In the genomic region with DNA sequence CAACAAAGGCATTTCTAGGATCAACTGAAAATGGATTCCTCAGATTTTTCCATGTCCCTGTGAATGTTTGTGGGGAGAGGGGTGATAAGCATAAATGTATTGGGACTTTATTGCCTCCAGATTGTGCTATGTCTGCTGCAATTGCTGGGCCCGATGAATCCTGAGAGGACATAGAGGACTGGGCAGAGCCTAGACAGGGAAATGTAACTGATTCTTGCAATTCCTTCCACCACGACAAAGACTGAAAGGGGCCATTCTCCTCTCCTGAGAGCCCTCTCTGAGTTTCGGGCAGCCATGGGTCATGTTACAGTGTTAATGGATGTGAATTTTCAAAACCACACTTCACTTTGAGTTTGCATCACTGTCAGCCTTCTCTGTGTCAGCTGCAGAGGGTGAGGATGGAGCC, we compare ENCODE assay signal across 27 mouse cellular contexts.
DNase-seq lines count a peak whose midpoint lies in the region; ATAC-seq lines count a peak whose summit lies in the region.
"Had no signal": no experiment of that assay in that cellular context is flagged by ENCODE, and none has a peak within 500 bp of the region (broad histone marks: within the 10 kb centered on the region; RNA-seq: fewer than 3 reads in every experiment).

No protein-coding gene starts in this region.

- H3K27ac ChIP-seq in heart, embryonic 10.5 days = no peak overlapping the region
- peak overlapping the region; percentile 45 for H3K27ac ChIP-seq in embryonic facial prominence, embryonic 13.5 days
- H3K27ac ChIP-seq in limb, embryonic 11.5 days (replicated peaks; ENCODE audit: low read depth, low read length) = peak overlapping the region; percentile 18; the same call in 1 of the 2 replicates
- H3K27ac ChIP-seq: forebrain, embryonic 10.5 days; gastrocnemius, adult 2 months; hindbrain, embryonic 15.5 days; intestine, embryonic 15.5 days; liver, embryonic 14.5 days; midbrain, embryonic 15.5 days; neural tube, embryonic 13.5 days had no signal

- no peaks in the 10 kb centered on the region for H3K27me3 ChIP-seq in heart, embryonic 10.5 days (ENCODE audit: insufficient read depth, poor library complexity, severe bottlenecking)
- no peaks in the 10 kb centered on the region for H3K27me3 ChIP-seq in embryonic facial prominence, embryonic 13.5 days
- H3K27me3 ChIP-seq in limb, embryonic 11.5 days (ENCODE audit: control insufficient read depth, insufficient read depth, low read length) = no peaks in the 10 kb centered on the region
- H3K27me3 ChIP-seq: heart, embryonic 12.5 days; hindbrain, embryonic 15.5 days; intestine, embryonic 15.5 days; midbrain, embryonic 15.5 days; neural tube, embryonic 13.5 days had no signal

- H3K9me3 ChIP-seq in heart, embryonic 10.5 days = no peaks in the 10 kb centered on the region
- no peaks in the 10 kb centered on the region for H3K9me3 ChIP-seq in embryonic facial prominence, embryonic 13.5 days
- no peaks in the 10 kb centered on the region for H3K9me3 ChIP-seq in limb, embryonic 11.5 days (ENCODE audit: control insufficient read depth, low read length)
- H3K9me3 ChIP-seq: forebrain, embryonic 10.5 days; heart, embryonic 12.5 days; hindbrain, embryonic 15.5 days; intestine, embryonic 15.5 days; midbrain, embryonic 15.5 days; neural tube, embryonic 13.5 days had no signal

- H3K4me3 ChIP-seq in heart, embryonic 10.5 days = no peak overlapping the region
- no peak overlapping the region for H3K4me3 ChIP-seq in embryonic facial prominence, embryonic 13.5 days
- H3K4me3 ChIP-seq in limb, embryonic 11.5 days (ENCODE audit: low read depth, low read length) = no peak overlapping the region
- H3K4me3 ChIP-seq: forebrain, embryonic 10.5 days; gastrocnemius, adult 2 months; heart, embryonic 12.5 days; hindbrain, embryonic 15.5 days; intestine, embryonic 15.5 days; midbrain, embryonic 15.5 days; neural tube, embryonic 13.5 days had no signal

- peak; percentile 50 for DNase-seq in heart, embryonic 10.5 days (ENCODE audit: low spot score)
- DNase-seq in heart, adult 8-10 months (ENCODE audit: low spot score) = no peak
- DNase-seq in embryo, embryonic 10.5 days (ENCODE audit: low spot score) = peak; percentile 24
- DNase-seq in limb, embryonic 11.5 days (ENCODE audit: low spot score) = peak; percentile 28
- DNase-seq in left cerebral cortex, adult 11 months (ENCODE audit: low spot score) = no peak
- no peak for DNase-seq in frontal cortex, postnatal 14 days (ENCODE audit: low spot score in 2 of 2)
- no peak for DNase-seq in ovary, postnatal 10 days (ENCODE audit: low spot score)
- DNase-seq: cerebellum, adult 11 months; cerebellum, postnatal 10 days; gastrocnemius, adult 2 months; heart, postnatal 10 days; kidney, adult 8-10 months; kidney, postnatal 10 days; lung, postnatal 4 days; right cerebral cortex, postnatal 14 days; spleen, adult 18-20 months had no signal

- no peak for ATAC-seq in embryonic facial prominence, embryonic 13.5 days (ENCODE audit: insufficient number of reproducible peaks, insufficient read depth, low FRiP score, low TSS enrichment, low read depth)
- ATAC-seq in limb, embryonic 11.5 days (ENCODE audit: insufficient number of reproducible peaks, low FRiP score, low TSS enrichment, low read depth) = no peak
- ATAC-seq: CD4-positive, CD25-positive, alpha-beta regulatory T cell, adult 4 months; forebrain, embryonic 16.5 days; intestine, embryonic 15.5 days; midbrain, embryonic 15.5 days had no signal

- H3K36me3 ChIP-seq in heart, embryonic 10.5 days = no peaks in the 10 kb centered on the region
- H3K36me3 ChIP-seq in embryonic facial prominence, embryonic 13.5 days = no peaks in the 10 kb centered on the region
- no peaks in the 10 kb centered on the region for H3K36me3 ChIP-seq in limb, embryonic 11.5 days (ENCODE audit: control insufficient read depth, insufficient read depth, low read length)
- H3K36me3 ChIP-seq: forebrain, embryonic 10.5 days; heart, embryonic 12.5 days; hindbrain, embryonic 15.5 days; intestine, embryonic 15.5 days; midbrain, embryonic 15.5 days; neural tube, embryonic 13.5 days had no signal

- no peaks in the 10 kb centered on the region for H3K4me1 ChIP-seq in heart, embryonic 10.5 days
- H3K4me1 ChIP-seq in embryonic facial prominence, embryonic 13.5 days = peaks cover 34% of the 10 kb centered on the region
- peaks cover 3% of the 10 kb centered on the region for H3K4me1 ChIP-seq in limb, embryonic 11.5 days (ENCODE audit: control insufficient read depth, insufficient read depth, low read length)
- H3K4me1 ChIP-seq: heart, embryonic 12.5 days; hindbrain, embryonic 15.5 days; intestine, embryonic 15.5 days; midbrain, embryonic 15.5 days; neural tube, embryonic 13.5 days had no signal

- H3K4me2 ChIP-seq in embryonic facial prominence, embryonic 13.5 days = no peak overlapping the region
- no peak overlapping the region for H3K4me2 ChIP-seq in limb, embryonic 11.5 days (ENCODE audit: low read depth, severe bottlenecking)
- H3K4me2 ChIP-seq: heart, embryonic 12.5 days; hindbrain, embryonic 15.5 days; intestine, embryonic 15.5 days; lung, embryonic 14.5 days; midbrain, embryonic 15.5 days; neural tube, embryonic 13.5 days had no signal

- H3K9ac ChIP-seq in embryonic facial prominence, embryonic 13.5 days = no peak overlapping the region
- H3K9ac ChIP-seq in limb, embryonic 11.5 days (ENCODE audit: low read length) = no peak overlapping the region
- H3K9ac ChIP-seq: heart, embryonic 12.5 days; hindbrain, embryonic 15.5 days; intestine, embryonic 15.5 days; liver, embryonic 14.5 days; lung, embryonic 14.5 days; midbrain, embryonic 15.5 days; neural tube, embryonic 13.5 days had no signal

- 54% methylated on average over 3 of the region's 3 CpGs for WGBS in heart, embryonic 10.5 days
- 13% methylated on average over 3 of the region's 3 CpGs for WGBS in embryonic facial prominence, embryonic 13.5 days
- WGBS in limb, embryonic 11.5 days = 40% methylated on average over 3 of the region's 3 CpGs

Comparison
In these comparisons a context has a peak if more than half of its experiments do, and no peak if none do; other contexts are left out.
1. DNase-seq: peak in heart, embryonic 10.5 days (single experiment), embryo, embryonic 10.5 days (single experiment) and limb, embryonic 11.5 days (single experiment); none in heart, adult 8-10 months (single experiment), left cerebral cortex, adult 11 months (single experiment), frontal cortex, postnatal 14 days (0 of 2) and ovary, postnatal 10 days (single experiment).